Mouse (Mus musculus): ENCODE measurements around the gene Dmwd.

Gene Dmwd

GRCm38 (mm10) chr7:19075723-19076585 lies at the start of gene Dmwd:
Gene Dmwd (plus strand): TSS chr7:19076227.
- DNase-seq (ENCODE audit: low read depth, low spot score), result peak; percentile 71

GRCm38 (mm10) chr7:19028067-19028466 lies 48.0 kb upstream of the Dmwd start:
- DNase-seq (ENCODE audit: low read depth, low spot score), result no peak

- DNase-seq (ENCODE audit: low read depth, low spot score), result peak; percentile 74
These were observed 46.9 kb upstream of the Dmwd start for GRCm38 (mm10) chr7:19029084-19029653.

- no peak for DNase-seq (ENCODE audit: low read depth, low spot score)
These were observed 44.4 kb upstream of the Dmwd start for GRCm38 (mm10) chr7:19031641-19032040.

GRCm38 (mm10) chr7:19044616-19045015 lies 31.4 kb upstream of the Dmwd start:
- no peak for DNase-seq (ENCODE audit: low read depth, low spot score)

- DNase-seq (ENCODE audit: low read depth, low spot score), result no peak
These were observed 29.5 kb upstream of the Dmwd start for GRCm38 (mm10) chr7:19046286-19047069.

- no peak for DNase-seq (ENCODE audit: low read depth, low spot score)
These were observed 28.0 kb upstream of the Dmwd start for GRCm38 (mm10) chr7:19048006-19048527.

GRCm38 (mm10) chr7:19049252-19049651 lies 26.8 kb upstream of the Dmwd start:
- DNase-seq (ENCODE audit: low read depth, low spot score), result no peak

- no peak for DNase-seq (ENCODE audit: low read depth, low spot score)
These were observed 25.9 kb upstream of the Dmwd start for GRCm38 (mm10) chr7:19050172-19050571.

GRCm38 (mm10) chr7:19051161-19051560 lies 24.9 kb upstream of the Dmwd start:
- DNase-seq (ENCODE audit: low read depth, low spot score), result no peak

GRCm38 (mm10) chr7:19052345-19053135 lies 23.5 kb upstream of the Dmwd start:
- DNase-seq (ENCODE audit: low read depth, low spot score), result no peak

- DNase-seq (ENCODE audit: low read depth, low spot score), result no peak
These were observed 22.9 kb upstream of the Dmwd start for GRCm38 (mm10) chr7:19053136-19053532.

GRCm38 (mm10) chr7:19054047-19054776 lies 21.8 kb upstream of the Dmwd start, which contains the start of gene Rsph6a:
Gene Rsph6a (plus strand): TSS chr7:19054690.
- DNase-seq (ENCODE audit: low read depth, low spot score), result peak; percentile 28

- no peak for DNase-seq (ENCODE audit: low read depth, low spot score)
These were observed 21.3 kb upstream of the Dmwd start for GRCm38 (mm10) chr7:19054777-19055076.

- no peak for DNase-seq (ENCODE audit: low read depth, low spot score)
These were observed 20.9 kb upstream of the Dmwd start for GRCm38 (mm10) chr7:19055108-19055507.

- no peak for DNase-seq (ENCODE audit: low read depth, low spot score)
These were observed 18.6 kb upstream of the Dmwd start for GRCm38 (mm10) chr7:19057405-19057804.

- no peak for DNase-seq (ENCODE audit: low read depth, low spot score)
These were observed 10.1 kb upstream of the Dmwd start for GRCm38 (mm10) chr7:19065896-19066295.

GRCm38 (mm10) chr7:19067063-19067462 lies 9.0 kb upstream of the Dmwd start:
- DNase-seq (ENCODE audit: low read depth, low spot score), result no peak

- DNase-seq (ENCODE audit: low read depth, low spot score), result no peak
These were observed 8.1 kb upstream of the Dmwd start for GRCm38 (mm10) chr7:19067935-19068334.

- peak; percentile 89 for DNase-seq (ENCODE audit: low read depth, low spot score)
These were observed 7.3 kb upstream of the Dmwd start for GRCm38 (mm10) chr7:19068707-19069106.

- peak; percentile 67 for DNase-seq (ENCODE audit: low read depth, low spot score)
These were observed 6.5 kb upstream of the Dmwd start for GRCm38 (mm10) chr7:19069500-19069899.
